Mouse (Mus musculus) layer of hippocampus, postnatal 25 days (tissue): ENCODE results near the gene Cfap45. TPM values are rescaled to one million over a fixed set of nuclear protein-coding genes. Genes with fewer than 3 reads are reported as not detected.

Source experiments
- DNase-seq, 2 experiments: peaks; one replicate each; pipeline ENCODE4 v3.0.0; 2022; ENCODE audit warnings: mixed read lengths in 2 of 2, low spot score in 1 of 2; ENCODE audit errors: extremely low spot score in 1 of 2
- total RNA-seq, 2 experiments: library from RNA; stranded (reverse); gene quantifications; 2 replicates each; pipeline ENCODE4 v1.2.3; 2021

Cfap45 gene
- total RNA-seq, 2 experiments from 2014 or later = 3.1 to 3.9 TPM

GRCm38 (mm10) chr1:172514213-172514529 lies 6.4 kb upstream of the Cfap45 start:
- no peak for DNase-seq

GRCm38 (mm10) chr1:172514551-172515268 lies 5.9 kb upstream of the Cfap45 start:
- no peak for DNase-seq

GRCm38 (mm10) chr1:172515396-172515795 lies 5.2 kb upstream of the Cfap45 start:
- no peak for DNase-seq

GRCm38 (mm10) chr1:172518013-172518412 lies 2.6 kb upstream of the Cfap45 start:
- no peak for DNase-seq

- DNase-seq = no peak
Measured at GRCm38 (mm10) chr1:172519644-172520043, 957 bp upstream of the Cfap45 start.

GRCm38 (mm10) chr1:172522524-172522923 lies 1.9 kb downstream of the Cfap45 start:
- no peak for DNase-seq

- DNase-seq = no peak
Measured at GRCm38 (mm10) chr1:172523699-172524101, 3.1 kb downstream of the Cfap45 start.

GRCm38 (mm10) chr1:172525027-172525764 lies 4.6 kb downstream of the Cfap45 start:
- no peak for DNase-seq

- no peak for DNase-seq
Measured at GRCm38 (mm10) chr1:172525971-172526370, 5.4 kb downstream of the Cfap45 start.

GRCm38 (mm10) chr1:172526380-172527081 lies 5.9 kb downstream of the Cfap45 start:
- no peak for DNase-seq

- no peak for DNase-seq
Measured at GRCm38 (mm10) chr1:172527431-172527830, 6.8 kb downstream of the Cfap45 start.

GRCm38 (mm10) chr1:172528701-172529100 lies 8.1 kb downstream of the Cfap45 start:
- DNase-seq = peak; percentile 76 to 96

GRCm38 (mm10) chr1:172530544-172531220 lies 10.1 kb downstream of the Cfap45 start:
- no peak for DNase-seq

GRCm38 (mm10) chr1:172532551-172532950 lies 11.9 kb downstream of the Cfap45 start:
- no peak for DNase-seq

GRCm38 (mm10) chr1:172535116-172535515 lies 14.5 kb downstream of the Cfap45 start:
- DNase-seq = no peak

- DNase-seq = no peak
Measured at GRCm38 (mm10) chr1:172539827-172540226, 19.2 kb downstream of the Cfap45 start.

GRCm38 (mm10) chr1:172540283-172540820 lies 19.8 kb downstream of the Cfap45 start:
- DNase-seq = no peak

GRCm38 (mm10) chr1:172546062-172546461 lies 25.5 kb downstream of the Cfap45 start:
- DNase-seq = no peak

- DNase-seq = no peak
Measured at GRCm38 (mm10) chr1:172548501-172548900, 27.9 kb downstream of the Cfap45 start.

- no peak for DNase-seq
Measured at GRCm38 (mm10) chr1:172549314-172549713, 28.7 kb downstream of the Cfap45 start.

- DNase-seq = no peak
Measured at GRCm38 (mm10) chr1:172549717-172550116, 29.1 kb downstream of the Cfap45 start.
